ENCODE assay signal across 20 mouse cellular contexts in the genomic region with DNA sequence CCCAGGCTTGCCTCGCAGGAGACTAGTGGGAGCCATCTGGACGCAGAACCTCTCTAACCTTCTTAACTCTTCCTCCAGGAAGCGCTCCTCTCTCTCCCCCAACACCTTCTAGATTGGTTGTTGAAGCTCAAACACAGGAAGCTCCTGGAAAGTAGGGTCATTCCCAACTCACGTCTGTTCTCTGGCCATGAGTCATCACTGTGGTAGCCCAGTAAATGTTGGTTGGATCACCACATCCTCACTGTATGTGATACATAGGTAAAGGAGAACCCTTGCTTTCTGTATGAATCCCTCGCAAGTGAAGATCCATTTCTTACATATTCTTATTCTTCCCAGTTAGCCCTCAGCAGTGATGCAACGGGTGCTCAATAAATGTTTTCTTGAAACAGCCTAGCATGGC. TPM values are rescaled to one million over a fixed set of nuclear protein-coding genes. Genes with fewer than 3 reads are reported as not detected.
"Had no signal": no experiment of that assay in that cellular context is flagged by ENCODE, and none has a peak within 500 bp of the region (broad histone marks: within the 10 kb centered on the region; RNA-seq: fewer than 3 reads in every experiment).

No protein-coding gene starts in this region.

- H3K4me1 ChIP-seq: liver, embryonic 15.5 days; lung, embryonic 15.5 days; midbrain, embryonic 10.5 days; midbrain, embryonic 12.5 days; neural tube, embryonic 12.5 days had no signal

- DNase-seq: liver, embryonic 13.5 days; lung, adult 2 months; lung, postnatal 4 days; midbrain, embryonic 14.5 days; right cerebral cortex, postnatal 14 days; right cerebral cortex, postnatal 4 days; spleen, adult 18-20 months; thymus, adult 18-20 months; thymus, postnatal 14 days; thymus, postnatal 36 days had no signal

- H3K4me3 ChIP-seq: liver, embryonic 13.5 days; liver, embryonic 15.5 days; lung, embryonic 15.5 days; midbrain, embryonic 10.5 days; midbrain, embryonic 12.5 days; neural tube, embryonic 12.5 days; stomach, embryonic 15.5 days had no signal

- H3K9ac ChIP-seq: liver, embryonic 13.5 days; liver, embryonic 15.5 days; liver, postnatal 0 days; lung, embryonic 15.5 days; midbrain, embryonic 12.5 days; neural tube, embryonic 12.5 days; stomach, embryonic 15.5 days had no signal

- H3K4me2 ChIP-seq: liver, embryonic 13.5 days; liver, embryonic 15.5 days; lung, embryonic 15.5 days; midbrain, embryonic 12.5 days; neural tube, embryonic 12.5 days; stomach, embryonic 15.5 days had no signal

- H3K9me3 ChIP-seq: liver, embryonic 13.5 days; liver, embryonic 15.5 days; lung, embryonic 15.5 days; midbrain, embryonic 10.5 days; midbrain, embryonic 12.5 days; neural tube, embryonic 12.5 days; stomach, embryonic 15.5 days had no signal

- H3K27me3 ChIP-seq: liver, embryonic 15.5 days; lung, embryonic 15.5 days; midbrain, embryonic 12.5 days; neural tube, embryonic 12.5 days; stomach, embryonic 15.5 days had no signal

- H3K36me3 ChIP-seq: liver, embryonic 13.5 days; liver, embryonic 15.5 days; lung, embryonic 15.5 days; midbrain, embryonic 10.5 days; midbrain, embryonic 12.5 days; neural tube, embryonic 12.5 days; stomach, embryonic 15.5 days had no signal

- ATAC-seq: liver, postnatal 0 days; lung, postnatal 0 days; midbrain, embryonic 16.5 days had no signal

- H3K27ac ChIP-seq: liver, embryonic 13.5 days; liver, embryonic 15.5 days; lung, embryonic 15.5 days; midbrain, embryonic 10.5 days; midbrain, embryonic 12.5 days; neural tube, embryonic 12.5 days; stomach, embryonic 15.5 days had no signal

RNA-seq across cellular contexts. Expression of gene Acsbg1, which starts 16.1 kb away (rescaled TPM):
- total RNA-seq: megakaryocyte-erythroid progenitor cell, adult 5-6 weeks had no signal
